Mouse (Mus musculus) stomach, embryonic 14.5 days (tissue): Measurements from ENCODE around the gene Slc25a25. TPM values are rescaled to one million over a fixed set of nuclear protein-coding genes. Genes with fewer than 3 reads are reported as not detected.
A peak's percentile ranks its signal among the peaks of the same experiment; 100 is the strongest.

ENCODE experiments used
- ATAC-seq: fragments of 200-750 bp; cut with Nextera tagmentation; 2 replicates; pipeline ENCODE4 v1.8.0; 2017; ENCODE audit warnings: low read depth, moderate TSS enrichment; ENCODE audit not compliant: insufficient number of reproducible peaks, insufficient read depth, low FRiP score
- H3K27ac ChIP-seq: fragments of 300-500 bp; sonication (generic); 2 replicates; pipeline ENCODE4 v1.5.1; 2014; ENCODE audit warnings: mild to moderate bottlenecking, low read length, moderate library complexity, mixed read lengths
- H3K27me3 ChIP-seq: fragments of 300-500 bp; sonication (generic); 2 replicates; pipeline ENCODE4 v1.6.1; 2014; ENCODE audit warnings: low read length, control low read depth, mixed read lengths; ENCODE audit not compliant: control insufficient read depth, insufficient read depth
- H3K36me3 ChIP-seq: fragments of 300-500 bp; sonication (generic); 2 replicates; pipeline ENCODE4 v1.6.1; 2014; ENCODE audit warnings: mild to moderate bottlenecking, control low read depth, low read length, moderate library complexity, mixed read lengths; ENCODE audit not compliant: control insufficient read depth, insufficient read depth
- H3K4me1 ChIP-seq: fragments of 300-500 bp; sonication (generic); 2 replicates; pipeline ENCODE4 v1.6.1; 2014; ENCODE audit warnings: low read length, control low read depth, mixed read lengths; ENCODE audit not compliant: control insufficient read depth, insufficient read depth
- H3K4me2 ChIP-seq: fragments of 300-500 bp; sonication (generic); replicated peaks from 2 replicates; pipeline ENCODE4 v1.6.1; 2014; ENCODE audit warnings: low read depth, low read length, control low read depth
- H3K4me3 ChIP-seq: fragments of 300-500 bp; sonication (generic); 2 replicates; pipeline ENCODE4 v1.5.1; 2014; ENCODE audit warnings: low read depth, low read length, control low read depth
- H3K9ac ChIP-seq: fragments of 300-500 bp; sonication (generic); replicated peaks from 2 replicates; pipeline ENCODE4 v1.6.1; 2014; ENCODE audit warnings: low read depth, mild to moderate bottlenecking, control low read depth, low read length, moderate library complexity, mixed read lengths
- H3K9me3 ChIP-seq: fragments of 300-500 bp; sonication (generic); 2 replicates; pipeline ENCODE4 v1.6.1; 2016; ENCODE audit warnings: low read depth, low read length, control low read depth; ENCODE audit not compliant: control insufficient read depth
- WGBS: fragments of 180-500 bp; shearing (Covaris S2); extraction: QIAGEN DNeasy Blood & Tissue Kit; methylation state at CpG from one replicate; pipeline ENCODE4 v1.1.7; 2014; 5-methylcytosine and 5-hydroxymethylcytosine counted together
- polyA plus RNA-seq: library from polyadenylated mRNA; unstranded; fragments of >200 nt; fragmentation: Nextera tagmentation; extraction: Ambion mirVana; gene quantifications from 2 replicates; pipeline ENCODE4 v1.2.1, GENCODE M21; 2014

The Slc25a25 gene
- polyA plus RNA-seq, 1 experiment from 2014 or later = 13.7 TPM

DNA sequence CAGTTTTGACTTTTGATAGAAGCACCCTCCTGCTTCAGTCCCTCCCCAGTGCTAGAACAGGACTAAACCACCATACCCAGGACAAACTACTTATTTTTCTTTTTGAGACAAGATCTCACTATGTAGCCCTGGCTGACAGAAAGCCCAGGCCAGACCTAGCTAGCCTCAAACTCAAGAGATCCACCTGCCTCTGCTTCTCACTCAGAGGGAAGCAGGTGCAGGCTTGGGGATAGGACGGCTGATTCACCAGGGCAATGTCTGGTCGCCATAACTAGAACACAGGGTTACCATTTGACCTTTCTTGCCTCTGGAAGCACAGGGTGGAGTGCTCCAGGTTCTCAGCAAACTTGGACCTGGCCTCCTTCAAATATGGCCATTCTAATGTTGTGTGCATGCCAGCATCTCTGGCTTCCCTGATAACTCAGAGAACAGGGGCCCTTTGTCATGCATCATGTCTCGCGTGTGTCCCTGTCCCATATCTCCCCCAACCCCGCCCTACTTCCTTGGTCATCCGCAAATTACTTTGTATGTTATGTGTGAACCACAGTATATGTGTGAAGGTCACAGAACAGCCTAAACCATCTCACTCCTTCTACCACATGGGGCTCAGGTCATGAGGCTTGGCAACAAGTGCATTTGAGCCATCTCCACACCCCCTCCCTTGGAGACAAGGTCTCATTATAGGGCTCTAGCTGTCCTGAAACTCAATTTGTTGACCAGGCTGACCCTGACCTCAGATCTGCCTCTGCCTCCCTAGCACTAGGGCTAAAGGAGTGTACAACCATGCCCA, 38.3 kb downstream of the Slc25a25 start:
- no peaks in the 10 kb centered on the region for H3K27me3 ChIP-seq
- no peak for ATAC-seq
- no peak overlapping the region for H3K4me3 ChIP-seq
- H3K9ac ChIP-seq = no peak overlapping the region
- WGBS = 85% methylated on average over 6 of the region's 6 CpGs
- H3K9me3 ChIP-seq = no peaks in the 10 kb centered on the region
- H3K36me3 ChIP-seq = peaks cover 30% of the 10 kb centered on the region
- peaks cover 4% of the 10 kb centered on the region; the same call in 1 of the 2 replicates for H3K4me1 ChIP-seq
- H3K27ac ChIP-seq = no peak overlapping the region
- H3K4me2 ChIP-seq = no peak overlapping the region

- no peak for ATAC-seq
- Histone ChIP-seq H3K9me3 (no peaks in the 10 kb centered on the region), H3K36me3 (peaks cover 16% of the 10 kb centered on the region), H3K27me3 (no peaks in the 10 kb centered on the region), H3K4me2 (no peak overlapping the region), H3K9ac (no peak overlapping the region), H3K4me3 (no peak overlapping the region), H3K4me1 (peaks cover 4% of the 10 kb centered on the region; the same call in 1 of the 2 replicates), H3K27ac (no peak overlapping the region; the same call in 1 of the 2 replicates)
- WGBS = 84% methylated on average over 7 of the region's 7 CpGs
Measured at GRCm38 (mm10) chr2:32411407-32411806, 39.8 kb downstream of the Slc25a25 start.

DNA sequence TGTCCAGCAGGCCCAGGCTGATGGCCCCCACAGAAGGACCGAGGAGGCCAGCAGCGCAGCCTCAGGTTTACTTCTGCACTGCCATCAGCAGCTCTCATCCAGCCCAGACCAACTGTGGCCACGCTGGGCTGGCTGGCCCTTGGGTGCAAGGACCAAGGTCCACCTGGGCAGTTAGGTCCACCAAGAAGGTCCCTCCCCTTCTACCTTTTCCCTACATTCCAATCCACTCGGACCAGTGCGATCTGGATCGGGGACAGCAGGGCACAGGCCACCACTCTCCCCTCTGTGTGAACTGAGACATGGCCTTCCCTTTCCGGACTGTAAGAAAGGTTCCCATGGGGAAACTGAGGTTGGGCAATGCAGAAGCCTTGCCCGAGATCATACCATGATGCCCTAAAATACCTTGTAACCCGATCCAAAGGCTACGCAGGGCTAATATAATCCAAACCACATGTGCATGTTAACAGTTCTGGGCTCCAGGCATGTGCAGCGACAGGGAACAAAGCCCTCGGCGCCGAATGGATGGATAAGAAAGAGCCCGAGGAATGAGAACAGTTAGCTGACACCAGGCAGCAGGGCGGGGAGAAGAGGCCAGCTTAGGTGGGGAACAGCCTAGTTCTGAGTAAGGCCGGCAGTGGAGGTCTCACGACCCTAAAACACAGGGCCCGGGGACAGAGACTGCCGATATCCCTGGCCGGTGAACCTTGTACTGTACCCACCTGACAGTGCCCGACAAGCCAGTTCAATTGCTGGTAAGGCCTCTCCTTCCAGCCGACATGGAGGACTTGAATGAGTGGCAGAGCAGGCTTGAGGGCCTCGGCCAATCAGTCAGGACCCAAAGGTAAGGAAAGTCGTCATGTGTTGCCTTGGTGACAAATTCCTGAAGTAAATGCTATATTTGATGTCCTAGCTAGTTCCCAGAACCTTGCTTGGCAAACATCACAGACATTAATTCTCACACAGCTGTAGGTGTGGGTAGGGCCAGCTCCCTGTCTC, 42.5 kb downstream of the Slc25a25 start:
- Histone ChIP-seq H3K4me2 (no peak overlapping the region), H3K9me3 (no peaks in the 10 kb centered on the region), H3K36me3 (no peaks in the 10 kb centered on the region), H3K9ac (no peak overlapping the region), H3K27me3 (no peaks in the 10 kb centered on the region), H3K4me1 (no peaks in the 10 kb centered on the region), H3K4me3 (no peak overlapping the region), H3K27ac (no peak overlapping the region)
- ATAC-seq = 0 out of 2 replicates have a peak, but pooled peaks have one; percentile 21
- 64% methylated on average over 25 of the region's 25 CpGs for WGBS

GRCm38 (mm10) chr2:32407144-32407824, 44.0 kb downstream of the Slc25a25 start:
- Histone ChIP-seq H3K4me2 (no peak overlapping the region), H3K27me3 (no peaks in the 10 kb centered on the region), H3K4me3 (no peak overlapping the region), H3K9ac (no peak overlapping the region), H3K9me3 (no peaks in the 10 kb centered on the region), H3K36me3 (peaks cover 4% of the 10 kb centered on the region; the same call in 1 of the 2 replicates), H3K4me1 (no peaks in the 10 kb centered on the region), H3K27ac (no peak overlapping the region)
- 80% methylated on average over 7 of the region's 7 CpGs for WGBS
- no peak for ATAC-seq

- H3K9me3 ChIP-seq = no peaks in the 10 kb centered on the region
- ATAC-seq = no peak
- no peak overlapping the region for H3K27ac ChIP-seq
- no peaks in the 10 kb centered on the region for H3K4me1 ChIP-seq
- H3K4me3 ChIP-seq = no peak overlapping the region
- H3K36me3 ChIP-seq = peaks cover 12% of the 10 kb centered on the region; the same call in 1 of the 2 replicates
- H3K4me2 ChIP-seq = no peak overlapping the region
- H3K27me3 ChIP-seq = no peaks in the 10 kb centered on the region
- no peak overlapping the region for H3K9ac ChIP-seq
- WGBS = 13% methylated on average over 2 of the region's 2 CpGs
Measured at GRCm38 (mm10) chr2:32404663-32405062, 46.6 kb downstream of the Slc25a25 start.

GRCm38 (mm10) chr2:32396695-32397094, 54.5 kb downstream of the Slc25a25 start:
- H3K4me3 ChIP-seq = peak overlapping the region; percentile 80
- no peaks in the 10 kb centered on the region for H3K9me3 ChIP-seq
- no peaks in the 10 kb centered on the region for H3K27me3 ChIP-seq
- ATAC-seq = no peak
- H3K4me2 ChIP-seq = peak overlapping the region; percentile 95
- 0% methylated on average over 15 of the region's 15 CpGs for WGBS
- H3K9ac ChIP-seq = peak overlapping the region; percentile 70
- H3K36me3 ChIP-seq = peaks cover 7% of the 10 kb centered on the region; the same call in 1 of the 2 replicates
- H3K4me1 ChIP-seq = peaks cover 6% of the 10 kb centered on the region; the same call in 1 of the 2 replicates
- H3K27ac ChIP-seq = no peak overlapping the region; the same call in 1 of the 2 replicates

DNA sequence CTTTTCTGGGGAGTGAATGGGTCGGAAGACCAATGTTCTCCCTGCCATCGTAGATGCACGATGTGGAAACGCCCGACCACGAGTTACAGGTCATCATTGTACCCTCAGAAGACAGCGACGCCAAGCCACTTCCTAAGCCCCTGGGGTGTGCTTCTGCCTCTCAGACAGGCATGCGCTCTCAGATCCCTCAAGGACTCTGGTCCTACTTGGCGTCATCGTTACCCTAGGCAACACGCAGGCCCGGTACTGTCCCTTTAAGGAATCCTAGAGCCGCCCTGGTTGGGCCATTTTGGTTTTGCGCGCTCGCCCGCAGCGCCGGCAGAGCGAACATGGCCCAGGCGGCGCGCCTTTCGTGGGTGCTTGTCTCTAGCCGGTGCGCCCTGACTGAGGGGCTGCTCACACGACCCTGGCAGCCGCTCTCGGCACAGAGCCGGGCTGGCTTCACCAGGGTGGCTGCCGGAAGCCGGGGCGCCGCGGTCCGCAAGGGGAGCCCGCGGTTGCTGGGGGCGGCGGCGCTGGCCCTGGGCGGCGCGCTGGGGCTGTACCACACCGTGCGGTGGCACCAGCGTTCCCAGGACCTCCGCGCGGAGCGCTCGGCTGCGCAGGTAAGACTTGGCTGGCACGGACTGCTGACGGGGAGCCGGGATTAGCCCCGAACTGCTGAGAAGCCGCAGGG, 55.2 kb downstream of the Slc25a25 start:
- Histone ChIP-seq H3K4me3 (peak overlapping the region; percentile 80), H3K9me3 (no peaks in the 10 kb centered on the region), H3K27me3 (no peaks in the 10 kb centered on the region), H3K36me3 (peaks cover 5% of the 10 kb centered on the region; the same call in 1 of the 2 replicates), H3K9ac (peak overlapping the region; percentile 70), H3K4me2 (peak overlapping the region; percentile 95), H3K27ac (peak overlapping the region; percentile 84), H3K4me1 (peaks cover 6% of the 10 kb centered on the region; the same call in 1 of the 2 replicates)
- ATAC-seq = peak; percentile 94
- WGBS = under 1% methylated on average over 59 of the region's 59 CpGs
